Mouse (Mus musculus): ENCODE data around the gene Olfr1008.
"Not testable (repeated sequence)": the region's sequence is repeated elsewhere in the genome, so short reads cannot be mapped to it uniquely, and the experiment has no call there.

Gene Olfr1008

GRCm38 (mm10) chr2:85689131-85689530 lies at the start of gene Olfr1008:
TSS of gene Olfr1008 (plus strand) at chr2:85689431.
- no peak for DNase-seq (ENCODE audit: low spot score in 2 of 2)

GRCm38 (mm10) chr2:85650604-85651003 lies 38.6 kb upstream of the Olfr1008 start, which contains the start of gene Olfr1002:
TSS of gene Olfr1002 (minus strand) at chr2:85650704.
- no peak for DNase-seq (ENCODE audit: low spot score in 2 of 2)

GRCm38 (mm10) chr2:85664355-85664754 lies 24.9 kb upstream of the Olfr1008 start, which contains the start of gene Olfr154:
TSS of gene Olfr154 (minus strand) at chr2:85664455.
- DNase-seq (ENCODE audit: low spot score in 2 of 2) = not testable (repeated sequence)

- no peak for DNase-seq (ENCODE audit: low spot score in 2 of 2)
Observed at GRCm38 (mm10) chr2:85678667-85679066, 10.6 kb upstream of the Olfr1008 start, which contains the start of gene Olfr1006. TSS of gene Olfr1006 (minus strand) at chr2:85678767.

GRCm38 (mm10) chr2:85710680-85711079 lies 21.4 kb downstream of the Olfr1008 start:
- not testable (repeated sequence) for DNase-seq (ENCODE audit: low spot score in 2 of 2)

- DNase-seq (ENCODE audit: low spot score in 2 of 2) = no peak
Observed at GRCm38 (mm10) chr2:85711159-85711558, 21.9 kb downstream of the Olfr1008 start.

GRCm38 (mm10) chr2:85715119-85715518 lies 25.9 kb downstream of the Olfr1008 start, which contains the start of gene Olfr1009:
TSS of gene Olfr1009 (plus strand) at chr2:85715419.
- no peak for DNase-seq (ENCODE audit: low spot score in 2 of 2)

GRCm38 (mm10) chr2:85725793-85726192 lies 36.6 kb downstream of the Olfr1008 start:
- DNase-seq (ENCODE audit: low spot score in 2 of 2) = peak in 1 of 2 experiments; percentile 9
